Mouse (Mus musculus): ENCODE measurements around the gene Podxl2. TPM values are rescaled to one million over a fixed set of nuclear protein-coding genes. Genes with fewer than 3 reads are reported as not detected.

The Podxl2 gene
- 355 and 357 TPM in 2 replicates for polyA plus RNA-seq (2015; fragmentation: Nextera tagmentation; extraction: Ambion mirVana)

GRCm38 (mm10) chr6:88874868-88875508, at the start of gene Podxl2:
Gene Podxl2 (minus strand): TSS chr6:88875044.
- Histone ChIP-seq H3K4me3 (peak within 1 kb of the TSS; percentile 94), H3K4me2 (peak within 1 kb of the TSS; percentile 84), H3K27ac (peak within 1 kb of the TSS; percentile 94), H3K9me3 (replicated peaks) (no peaks in the 10 kb centered on the region), H3K4me1 (peaks cover 38% of the 10 kb centered on the region), H3K27me3 (no peaks in the 10 kb centered on the region; the same call in 1 of the 2 replicates), H3K36me3 (ENCODE audit: poor library complexity, severe bottlenecking) (no peaks in the 10 kb centered on the region), H3K9ac (peak within 1 kb of the TSS; percentile 98)
- peak; percentile 79 for ATAC-seq
- WGBS, result 5% methylated on average over 46 of the region's 63 CpGs

GRCm38 (mm10) chr6:88918802-88919201, 44.0 kb upstream of the Podxl2 start:
- no peak for ATAC-seq
- H3K4me1 ChIP-seq, result peaks cover 3% of the 10 kb centered on the region; the same call in 1 of the 2 replicates
- H3K4me2 ChIP-seq, result no peak overlapping the region
- H3K9me3 ChIP-seq (replicated peaks), result no peaks in the 10 kb centered on the region
- no peak overlapping the region for H3K4me3 ChIP-seq
- no peaks in the 10 kb centered on the region for H3K27me3 ChIP-seq
- H3K9ac ChIP-seq, result no peak overlapping the region
- H3K36me3 ChIP-seq (ENCODE audit: poor library complexity, severe bottlenecking), result no peaks in the 10 kb centered on the region
- WGBS, result 78% methylated on average over 8 of the region's 8 CpGs
- no peak overlapping the region for H3K27ac ChIP-seq

- peak; percentile 44; the same call in 1 of the 2 replicates for ATAC-seq
- H3K4me1 ChIP-seq, result 0 out of 2 replicates have a peak, but pooled peaks cover 3% of the 10 kb centered on the region
- no peak overlapping the region for H3K27ac ChIP-seq
- no peaks in the 10 kb centered on the region for H3K27me3 ChIP-seq
- H3K9me3 ChIP-seq (replicated peaks), result no peaks in the 10 kb centered on the region
- peaks cover 16% of the 10 kb centered on the region for H3K36me3 ChIP-seq (ENCODE audit: poor library complexity, severe bottlenecking)
- no peak overlapping the region for H3K9ac ChIP-seq
- H3K4me3 ChIP-seq, result no peak overlapping the region
- no peak overlapping the region for H3K4me2 ChIP-seq
- WGBS, result 67% methylated on average over 1 of the region's 1 CpGs
These were observed 41.3 kb upstream of the Podxl2 start for GRCm38 (mm10) chr6:88916153-88916552.

GRCm38 (mm10) chr6:88915510-88915909, 40.7 kb upstream of the Podxl2 start:
- Histone ChIP-seq H3K36me3 (ENCODE audit: poor library complexity, severe bottlenecking) (peaks cover 23% of the 10 kb centered on the region), H3K4me2 (no peak overlapping the region), H3K27ac (no peak overlapping the region), H3K9ac (no peak overlapping the region), H3K4me3 (no peak overlapping the region), H3K9me3 (replicated peaks) (no peaks in the 10 kb centered on the region), H3K27me3 (no peaks in the 10 kb centered on the region), H3K4me1 (0 out of 2 replicates have a peak, but pooled peaks cover 3% of the 10 kb centered on the region)
- WGBS, result 91% methylated on average over 4 of the region's 4 CpGs
- ATAC-seq, result no peak

GRCm38 (mm10) chr6:88914799-88915198, 40.0 kb upstream of the Podxl2 start:
- Histone ChIP-seq H3K9me3 (replicated peaks) (no peaks in the 10 kb centered on the region), H3K4me1 (0 out of 2 replicates have a peak, but pooled peaks cover 3% of the 10 kb centered on the region), H3K36me3 (ENCODE audit: poor library complexity, severe bottlenecking) (peaks cover 30% of the 10 kb centered on the region), H3K4me3 (no peak overlapping the region), H3K27ac (no peak overlapping the region), H3K27me3 (no peaks in the 10 kb centered on the region), H3K9ac (no peak overlapping the region), H3K4me2 (no peak overlapping the region)
- WGBS, result 79% methylated on average over 5 of the region's 5 CpGs
- ATAC-seq, result no peak

GRCm38 (mm10) chr6:88913440-88913839, 38.6 kb upstream of the Podxl2 start:
- H3K9me3 ChIP-seq (replicated peaks), result no peaks in the 10 kb centered on the region
- H3K27ac ChIP-seq, result no peak overlapping the region
- H3K4me2 ChIP-seq, result no peak overlapping the region
- H3K9ac ChIP-seq, result no peak overlapping the region
- H3K27me3 ChIP-seq, result no peaks in the 10 kb centered on the region
- 0 out of 2 replicates have a peak, but pooled peaks have one; percentile 13 for ATAC-seq
- no peak overlapping the region for H3K4me3 ChIP-seq
- H3K4me1 ChIP-seq, result no peaks in the 10 kb centered on the region
- H3K36me3 ChIP-seq (ENCODE audit: poor library complexity, severe bottlenecking), result peaks cover 34% of the 10 kb centered on the region

- H3K27ac ChIP-seq, result no peak overlapping the region
- peaks cover 34% of the 10 kb centered on the region for H3K36me3 ChIP-seq (ENCODE audit: poor library complexity, severe bottlenecking)
- no peaks in the 10 kb centered on the region for H3K4me1 ChIP-seq
- H3K4me3 ChIP-seq, result no peak overlapping the region
- WGBS, result 87% methylated on average over 4 of the region's 4 CpGs
- H3K9ac ChIP-seq, result no peak overlapping the region
- no peaks in the 10 kb centered on the region for H3K27me3 ChIP-seq
- no peaks in the 10 kb centered on the region for H3K9me3 ChIP-seq (replicated peaks)
- no peak for ATAC-seq
- H3K4me2 ChIP-seq, result no peak overlapping the region
These were observed 38.2 kb upstream of the Podxl2 start for GRCm38 (mm10) chr6:88913022-88913421.

GRCm38 (mm10) chr6:88909151-88909550, 34.3 kb upstream of the Podxl2 start:
- Histone ChIP-seq H3K27ac (no peak overlapping the region), H3K9ac (no peak overlapping the region), H3K4me1 (peaks cover 12% of the 10 kb centered on the region), H3K9me3 (replicated peaks) (no peaks in the 10 kb centered on the region), H3K27me3 (no peaks in the 10 kb centered on the region), H3K4me2 (no peak overlapping the region), H3K36me3 (ENCODE audit: poor library complexity, severe bottlenecking) (peaks cover 34% of the 10 kb centered on the region), H3K4me3 (no peak overlapping the region)
- ATAC-seq, result no peak
- 92% methylated on average over 6 of the region's 6 CpGs for WGBS

- Histone ChIP-seq H3K4me3 (no peak overlapping the region), H3K4me2 (peak overlapping the region; percentile 18; the same call in 1 of the 2 replicates), H3K36me3 (ENCODE audit: poor library complexity, severe bottlenecking) (peaks cover 21% of the 10 kb centered on the region), H3K27ac (no peak overlapping the region), H3K4me1 (peaks cover 32% of the 10 kb centered on the region), H3K27me3 (no peaks in the 10 kb centered on the region), H3K9me3 (replicated peaks) (no peaks in the 10 kb centered on the region), H3K9ac (no peak overlapping the region)
- 23% methylated on average over 16 of the region's 16 CpGs for WGBS
- ATAC-seq, result peak; percentile 32; the same call in 1 of the 2 replicates
These were observed 31.7 kb upstream of the Podxl2 start for GRCm38 (mm10) chr6:88906369-88907108.

- no peak overlapping the region for H3K9ac ChIP-seq
- no peak overlapping the region for H3K4me3 ChIP-seq
- no peak overlapping the region; the same call in 1 of the 2 replicates for H3K27ac ChIP-seq
- no peaks in the 10 kb centered on the region for H3K9me3 ChIP-seq (replicated peaks)
- peaks cover 6% of the 10 kb centered on the region; the same call in 1 of the 2 replicates for H3K36me3 ChIP-seq (ENCODE audit: poor library complexity, severe bottlenecking)
- H3K4me1 ChIP-seq, result peaks cover 36% of the 10 kb centered on the region
- H3K4me2 ChIP-seq, result no peak overlapping the region
- no peak for ATAC-seq
- WGBS, result 79% methylated on average over 7 of the region's 7 CpGs
- H3K27me3 ChIP-seq, result no peaks in the 10 kb centered on the region
These were observed 30.2 kb upstream of the Podxl2 start for GRCm38 (mm10) chr6:88905042-88905441.

GRCm38 (mm10) chr6:88904456-88904974, 29.7 kb upstream of the Podxl2 start:
- Histone ChIP-seq H3K4me2 (no peak overlapping the region), H3K27me3 (no peaks in the 10 kb centered on the region)

GRCm38 (mm10) chr6:88903708-88904107, 28.9 kb upstream of the Podxl2 start:
- no peak for ATAC-seq
- Histone ChIP-seq H3K27ac (no peak overlapping the region), H3K4me2 (peak overlapping the region; percentile 95), H3K36me3 (ENCODE audit: poor library complexity, severe bottlenecking) (no peaks in the 10 kb centered on the region; the same call in 1 of the 2 replicates), H3K4me3 (0 out of 2 replicates have a peak overlapping the region, but pooled peaks have one; percentile 83), H3K9me3 (replicated peaks) (no peaks in the 10 kb centered on the region), H3K4me1 (peaks cover 36% of the 10 kb centered on the region), H3K9ac (peak overlapping the region; percentile 85; the same call in 1 of the 2 replicates), H3K27me3 (no peaks in the 10 kb centered on the region)
- WGBS, result 82% methylated on average over 5 of the region's 5 CpGs

More at GRCm38 (mm10) chr6:88904456-88904974, 29.7 kb upstream of the Podxl2 start:
- H3K9me3 ChIP-seq (replicated peaks), result no peaks in the 10 kb centered on the region
- peaks cover 1% of the 10 kb centered on the region; the same call in 1 of the 2 replicates for H3K36me3 ChIP-seq (ENCODE audit: poor library complexity, severe bottlenecking)
- WGBS, result 88% methylated on average over 4 of the region's 4 CpGs
- no peak overlapping the region for H3K4me3 ChIP-seq
- no peak for ATAC-seq
- no peak overlapping the region for H3K9ac ChIP-seq
- H3K4me1 ChIP-seq, result peaks cover 36% of the 10 kb centered on the region
- no peak overlapping the region for H3K27ac ChIP-seq

Data from forebrain, embryonic 13.5 days (tissue).